Mouse (Mus musculus): ENCODE results near the gene Ddx54. TPM values are rescaled to one million over a fixed set of nuclear protein-coding genes. Genes with fewer than 3 reads are reported as not detected.

Ddx54 gene
- polyA plus RNA-seq, 1 experiment from 2014 or later, result 17.9 TPM

- H3K27me3 ChIP-seq (ENCODE audit: control insufficient read depth, insufficient read depth, low read length), result no peaks in the 10 kb centered on the region
- H3K9me3 ChIP-seq (ENCODE audit: control insufficient read depth, low read length), result no peaks in the 10 kb centered on the region
- no peak overlapping the region for H3K4me3 ChIP-seq (ENCODE audit: control insufficient read depth in 1 of 2, insufficient read depth in 1 of 2, low read depth in 1 of 2, low read length in 2 of 2)
- no peak overlapping the region for H3K9ac ChIP-seq (ENCODE audit: low read length)
- H3K36me3 ChIP-seq (ENCODE audit: control insufficient read depth, insufficient read depth, low read length), result peaks cover 15% of the 10 kb centered on the region; the same call in 1 of the 2 replicates
- WGBS, result 82% methylated on average over 10 of the region's 11 CpGs
- no peak for ATAC-seq (ENCODE audit: insufficient number of reproducible peaks, insufficient read depth, low FRiP score, low read depth)
- H3K4me2 ChIP-seq (ENCODE audit: low read length), result no peak overlapping the region
- H3K27ac ChIP-seq (replicated peaks in 1 of 2; ENCODE audit: control insufficient read depth in 1 of 2, insufficient read depth in 1 of 2, low read depth in 2 of 2, low read length in 2 of 2), result no peak overlapping the region
- H3K4me1 ChIP-seq (ENCODE audit: control insufficient read depth in 2 of 2, insufficient read depth in 2 of 2, low read length in 2 of 2), result peaks cover 12 to 35% of the 10 kb centered on the region in 2 experiments; a peak in 3 of 4 replicates
Observed at GRCm38 (mm10) chr5:120576781-120577301, 35.7 kb upstream of the Ddx54 start.

DNA sequence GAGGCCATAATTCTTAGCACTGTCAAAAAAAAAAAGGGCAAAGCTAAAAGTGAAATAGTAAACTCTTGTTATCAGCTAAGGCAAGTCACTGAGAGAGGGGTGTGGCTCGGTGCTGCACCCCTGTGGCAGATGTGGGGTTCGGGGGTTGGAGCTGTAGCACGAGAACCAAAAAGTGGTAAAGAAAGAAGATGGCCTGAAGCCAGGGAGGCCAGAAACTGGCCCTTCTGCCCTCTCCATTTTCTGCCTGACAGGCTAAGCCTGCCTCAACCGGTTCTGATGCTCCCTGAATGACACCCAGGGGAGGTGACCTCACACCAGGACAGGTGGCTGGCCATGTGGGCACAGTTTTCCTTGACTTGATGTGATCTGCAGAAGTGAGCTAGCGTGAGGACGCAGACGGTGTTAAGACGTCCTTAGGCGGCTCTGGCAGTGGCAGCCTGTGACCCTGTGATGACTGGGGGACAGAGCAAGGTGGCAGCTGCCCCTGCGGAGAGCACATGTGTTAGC is 34.6 kb upstream of the Ddx54 start:
- Histone ChIP-seq H3K9me3 (ENCODE audit: control insufficient read depth, low read length) (no peaks in the 10 kb centered on the region), H3K4me2 (ENCODE audit: low read length) (no peak overlapping the region), H3K27me3 (ENCODE audit: control insufficient read depth, insufficient read depth, low read length) (no peaks in the 10 kb centered on the region), H3K9ac (ENCODE audit: low read length) (no peak overlapping the region), H3K4me3 (ENCODE audit: control insufficient read depth in 1 of 2, insufficient read depth in 1 of 2, low read depth in 1 of 2, low read length in 2 of 2) (no peak overlapping the region), H3K4me1 (ENCODE audit: control insufficient read depth in 2 of 2, insufficient read depth in 2 of 2, low read length in 2 of 2) (peaks cover 12 to 35% of the 10 kb centered on the region in 2 experiments; a peak in 3 of 4 replicates), H3K36me3 (ENCODE audit: control insufficient read depth, insufficient read depth, low read length) (peaks cover 18% of the 10 kb centered on the region), H3K27ac (replicated peaks in 1 of 2; ENCODE audit: control insufficient read depth in 1 of 2, insufficient read depth in 1 of 2, low read depth in 2 of 2, low read length in 2 of 2) (peak overlapping the region in 1 of 2 experiments; percentile 53; a peak in 1 of 4 replicates)
- ATAC-seq (ENCODE audit: insufficient number of reproducible peaks, insufficient read depth, low FRiP score, low read depth), result 0 out of 2 replicates have a peak, but pooled peaks have one; percentile 15
- WGBS, result 65% methylated on average over 10 of the region's 10 CpGs

DNA sequence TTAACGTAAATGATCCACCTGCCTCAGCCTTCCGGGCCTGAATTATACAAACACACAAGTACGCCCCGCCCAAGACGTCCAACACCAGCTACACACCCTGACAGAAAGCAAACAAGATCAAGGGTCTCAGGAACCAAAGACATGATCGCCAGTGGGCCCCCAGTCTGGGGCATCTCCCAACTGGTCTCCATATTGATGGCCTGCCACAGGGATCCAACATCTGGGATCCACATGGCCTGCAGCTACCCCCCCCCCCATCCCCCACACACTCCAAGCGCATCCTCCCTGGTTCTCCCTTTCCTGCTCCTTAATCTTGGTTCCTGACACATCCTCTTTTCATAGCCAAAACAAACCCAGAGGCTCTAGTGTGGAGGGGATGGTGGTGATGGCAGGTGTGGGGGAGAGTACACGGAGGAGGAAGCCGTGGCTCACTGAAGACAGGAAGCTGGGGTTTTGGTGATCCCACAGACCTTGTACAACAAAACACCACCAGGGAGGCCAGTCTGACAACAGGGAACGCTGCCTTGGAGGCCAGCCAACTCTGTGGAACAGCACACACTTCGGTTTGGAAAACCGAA is 33.9 kb upstream of the Ddx54 start:
- peaks cover 12 to 35% of the 10 kb centered on the region in 2 experiments; a peak in 3 of 4 replicates for H3K4me1 ChIP-seq (ENCODE audit: control insufficient read depth in 2 of 2, insufficient read depth in 2 of 2, low read length in 2 of 2)
- peak; percentile 43; the same call in 1 of the 2 replicates for ATAC-seq (ENCODE audit: insufficient number of reproducible peaks, insufficient read depth, low FRiP score, low read depth)
- 50% methylated on average over 12 of the region's 12 CpGs for WGBS
- H3K4me2 ChIP-seq (ENCODE audit: low read length), result peak overlapping the region; percentile 27
- H3K9ac ChIP-seq (ENCODE audit: low read length), result no peak overlapping the region
- no peaks in the 10 kb centered on the region for H3K27me3 ChIP-seq (ENCODE audit: control insufficient read depth, insufficient read depth, low read length)
- no peak overlapping the region for H3K4me3 ChIP-seq (ENCODE audit: control insufficient read depth in 1 of 2, insufficient read depth in 1 of 2, low read depth in 1 of 2, low read length in 2 of 2)
- H3K9me3 ChIP-seq (ENCODE audit: control insufficient read depth, low read length), result no peaks in the 10 kb centered on the region
- peak overlapping the region in 1 of 2 experiments; percentile 70; a peak in 2 of 4 replicates for H3K27ac ChIP-seq (replicated peaks in 1 of 2; ENCODE audit: control insufficient read depth in 1 of 2, insufficient read depth in 1 of 2, low read depth in 2 of 2, low read length in 2 of 2)
- H3K36me3 ChIP-seq (ENCODE audit: control insufficient read depth, insufficient read depth, low read length), result peaks cover 24% of the 10 kb centered on the region

DNA sequence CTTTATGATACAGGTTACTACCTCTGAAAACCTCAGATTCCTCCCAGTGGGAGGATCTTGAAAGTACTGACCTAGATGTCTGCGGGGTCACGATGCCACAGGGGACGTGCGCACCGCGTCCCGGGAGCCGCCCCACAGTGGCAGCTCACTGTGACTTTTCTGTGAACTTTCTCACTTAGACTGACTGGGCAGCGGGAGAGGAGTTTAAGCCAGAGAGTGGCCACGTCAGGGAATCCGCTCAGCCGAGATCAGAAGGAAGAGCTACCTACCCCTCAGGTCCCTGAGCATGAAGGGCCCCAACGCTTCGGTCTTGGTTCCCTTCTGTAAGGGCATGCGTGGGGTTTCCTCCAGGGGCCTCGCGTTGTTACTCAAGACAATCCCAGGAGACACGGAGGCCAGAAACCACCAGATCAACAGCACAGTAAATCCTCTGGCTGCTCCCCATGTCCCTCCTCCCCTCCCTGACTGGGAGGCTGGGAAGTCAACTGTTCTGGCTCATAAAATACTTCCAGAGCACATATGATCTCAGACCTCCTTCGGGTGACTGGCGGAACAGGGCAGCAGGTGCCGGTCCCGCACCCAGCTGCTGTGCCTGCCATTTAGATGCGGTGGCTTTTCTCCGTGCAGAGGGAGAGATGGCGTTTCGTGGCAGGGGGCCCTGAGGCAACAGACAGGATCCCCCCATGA is 33.2 kb upstream of the Ddx54 start:
- Histone ChIP-seq H3K9ac (ENCODE audit: low read length) (no peak overlapping the region), H3K4me3 (ENCODE audit: control insufficient read depth in 1 of 2, insufficient read depth in 1 of 2, low read depth in 1 of 2, low read length in 2 of 2) (no peak overlapping the region), H3K4me2 (ENCODE audit: low read length) (peak overlapping the region; percentile 27; the same call in 1 of the 2 replicates), H3K27ac (replicated peaks in 1 of 2; ENCODE audit: control insufficient read depth in 1 of 2, insufficient read depth in 1 of 2, low read depth in 2 of 2, low read length in 2 of 2) (peak overlapping the region; percentile 27 to 70), H3K9me3 (ENCODE audit: control insufficient read depth, low read length) (no peaks in the 10 kb centered on the region), H3K36me3 (ENCODE audit: control insufficient read depth, insufficient read depth, low read length) (peaks cover 31% of the 10 kb centered on the region), H3K4me1 (ENCODE audit: control insufficient read depth in 2 of 2, insufficient read depth in 2 of 2, low read length in 2 of 2) (peaks cover 12 to 35% of the 10 kb centered on the region in 2 experiments; a peak in 3 of 4 replicates), H3K27me3 (ENCODE audit: control insufficient read depth, insufficient read depth, low read length) (no peaks in the 10 kb centered on the region)
- no peak for ATAC-seq (ENCODE audit: insufficient number of reproducible peaks, insufficient read depth, low FRiP score, low read depth)
- 59% methylated on average over 26 of the region's 26 CpGs for WGBS

DNA sequence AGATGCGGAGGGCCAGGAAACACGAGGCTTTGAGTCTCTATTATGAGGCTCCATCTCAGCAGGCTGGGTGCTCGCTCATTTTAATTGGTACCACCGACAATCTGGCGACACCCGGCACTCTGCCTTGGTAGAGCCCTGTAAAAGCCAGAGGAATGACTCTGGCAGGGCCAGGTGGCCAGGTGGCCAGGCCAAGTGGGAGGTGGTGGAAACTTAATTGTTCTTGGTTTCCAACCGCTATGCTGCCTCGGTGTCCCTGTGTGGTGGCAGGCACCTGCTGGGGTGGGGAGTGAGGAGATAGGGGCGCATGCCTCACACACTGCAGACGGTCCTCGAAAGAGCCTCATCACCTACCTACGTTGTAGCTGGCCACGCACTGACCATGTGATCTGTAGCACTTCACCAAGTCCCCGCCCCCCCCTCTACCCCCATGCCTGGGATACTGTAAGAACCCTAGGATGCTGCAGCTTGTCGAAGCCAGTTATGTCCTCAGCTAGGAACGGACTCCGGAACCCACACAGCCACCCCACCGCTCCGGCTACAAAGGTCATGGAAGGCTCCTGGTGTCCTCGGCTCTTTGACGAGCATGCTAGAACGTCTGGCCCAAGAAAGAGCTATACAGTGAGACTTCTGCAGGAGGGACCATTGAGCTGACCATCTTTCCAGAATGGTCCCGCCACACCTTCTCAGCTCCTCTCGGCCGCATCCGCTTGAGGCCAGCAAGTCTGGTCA is 32.5 kb upstream of the Ddx54 start:
- H3K27me3 ChIP-seq (ENCODE audit: control insufficient read depth, insufficient read depth, low read length), result no peaks in the 10 kb centered on the region
- no peak for ATAC-seq (ENCODE audit: insufficient number of reproducible peaks, insufficient read depth, low FRiP score, low read depth)
- WGBS, result 92% methylated on average over 26 of the region's 26 CpGs
- H3K4me3 ChIP-seq (ENCODE audit: control insufficient read depth in 1 of 2, insufficient read depth in 1 of 2, low read depth in 1 of 2, low read length in 2 of 2), result no peak overlapping the region
- peaks cover 35% of the 10 kb centered on the region for H3K36me3 ChIP-seq (ENCODE audit: control insufficient read depth, insufficient read depth, low read length)
- peaks cover 12 to 32% of the 10 kb centered on the region in 2 experiments; a peak in 3 of 4 replicates for H3K4me1 ChIP-seq (ENCODE audit: control insufficient read depth in 2 of 2, insufficient read depth in 2 of 2, low read length in 2 of 2)
- no peak overlapping the region for H3K4me2 ChIP-seq (ENCODE audit: low read length)
- no peak overlapping the region for H3K9ac ChIP-seq (ENCODE audit: low read length)
- no peaks in the 10 kb centered on the region for H3K9me3 ChIP-seq (ENCODE audit: control insufficient read depth, low read length)
- peak overlapping the region in 1 of 2 experiments; percentile 70; a peak in 1 of 4 replicates for H3K27ac ChIP-seq (replicated peaks in 1 of 2; ENCODE audit: control insufficient read depth in 1 of 2, insufficient read depth in 1 of 2, low read depth in 2 of 2, low read length in 2 of 2)

DNA sequence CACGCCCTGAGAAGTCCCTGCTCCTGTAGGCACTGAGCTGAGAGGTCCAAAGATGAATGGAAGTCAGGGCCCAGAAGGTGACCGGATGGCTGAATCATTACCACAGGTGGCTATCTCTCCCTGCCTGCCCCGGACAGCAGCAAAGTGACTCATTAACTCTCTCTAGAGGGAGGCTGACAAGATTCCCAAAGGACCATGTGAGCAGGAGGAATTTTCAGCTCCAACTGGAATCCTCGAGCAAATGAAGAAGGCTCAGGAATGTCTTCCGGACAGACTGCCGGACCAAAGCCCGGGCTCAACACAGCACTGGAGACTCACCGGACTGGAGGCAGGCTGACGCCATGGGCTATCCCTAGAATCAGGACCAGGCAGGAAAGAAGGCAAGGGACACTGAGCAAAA is 30.5 kb upstream of the Ddx54 start:
- Histone ChIP-seq H3K27ac (replicated peaks in 1 of 2; ENCODE audit: control insufficient read depth in 1 of 2, insufficient read depth in 1 of 2, low read depth in 2 of 2, low read length in 2 of 2) (no peak overlapping the region), H3K36me3 (ENCODE audit: control insufficient read depth, insufficient read depth, low read length) (peaks cover 35% of the 10 kb centered on the region), H3K27me3 (ENCODE audit: control insufficient read depth, insufficient read depth, low read length) (no peaks in the 10 kb centered on the region), H3K9me3 (ENCODE audit: control insufficient read depth, low read length) (no peaks in the 10 kb centered on the region), H3K4me3 (ENCODE audit: control insufficient read depth in 1 of 2, insufficient read depth in 1 of 2, low read depth in 1 of 2, low read length in 2 of 2) (no peak overlapping the region), H3K9ac (ENCODE audit: low read length) (no peak overlapping the region), H3K4me2 (ENCODE audit: low read length) (no peak overlapping the region), H3K4me1 (ENCODE audit: control insufficient read depth in 2 of 2, insufficient read depth in 2 of 2, low read length in 2 of 2) (peaks cover 18 to 35% of the 10 kb centered on the region in 2 experiments)
- WGBS, result 58% methylated on average over 9 of the region's 9 CpGs
- ATAC-seq (ENCODE audit: insufficient number of reproducible peaks, insufficient read depth, low FRiP score, low read depth), result no peak

- Histone ChIP-seq H3K9me3 (ENCODE audit: control insufficient read depth, low read length) (no peaks in the 10 kb centered on the region), H3K9ac (ENCODE audit: low read length) (no peak overlapping the region), H3K4me1 (ENCODE audit: control insufficient read depth in 2 of 2, insufficient read depth in 2 of 2, low read length in 2 of 2) (peaks cover 22 to 37% of the 10 kb centered on the region in 2 experiments), H3K36me3 (ENCODE audit: control insufficient read depth, insufficient read depth, low read length) (peaks cover 35% of the 10 kb centered on the region), H3K27me3 (ENCODE audit: control insufficient read depth, insufficient read depth, low read length) (no peaks in the 10 kb centered on the region), H3K27ac (replicated peaks in 1 of 2; ENCODE audit: control insufficient read depth in 1 of 2, insufficient read depth in 1 of 2, low read depth in 2 of 2, low read length in 2 of 2) (no peak overlapping the region), H3K4me2 (ENCODE audit: low read length) (no peak overlapping the region), H3K4me3 (ENCODE audit: control insufficient read depth in 1 of 2, insufficient read depth in 1 of 2, low read depth in 1 of 2, low read length in 2 of 2) (no peak overlapping the region)
- 80% methylated on average over 4 of the region's 4 CpGs for WGBS
- no peak for ATAC-seq (ENCODE audit: insufficient number of reproducible peaks, insufficient read depth, low FRiP score, low read depth)
Observed at GRCm38 (mm10) chr5:120583511-120583910, 29.0 kb upstream of the Ddx54 start.

Measured in heart, embryonic 14.5 days (tissue).